Mouse (Mus musculus) heart, embryonic 14.5 days (tissue): ENCODE data around the gene Nup62. TPM values are rescaled to one million over a fixed set of nuclear protein-coding genes. Genes with fewer than 3 reads are reported as not detected.

Source experiments
- ATAC-seq: fragments of 200-750 bp; cut with Nextera tagmentation; 2 replicates; pipeline ENCODE4 v1.8.0; 2017; ENCODE audit warnings: low read depth, moderate TSS enrichment; ENCODE audit not compliant: insufficient number of reproducible peaks, insufficient read depth, low FRiP score
- H3K27ac ChIP-seq, 2 experiments: fragments of 200-500 bp in 1 of 2; fragments of 300-500 bp in 1 of 2; sonication (generic) in 1 of 2; replicated peaks in 1 of 2; 2 replicates each; pipeline ENCODE4 v1.5.1; 2012 to 2014; ENCODE audit warnings: low read depth in 2 of 2, low read length in 2 of 2, control low read depth in 1 of 2, mild to moderate bottlenecking in 1 of 2, mixed read lengths in 1 of 2; ENCODE audit not compliant: control insufficient read depth in 1 of 2, insufficient read depth in 1 of 2
- H3K27me3 ChIP-seq: fragments of 300-500 bp; sonication (generic); 2 replicates; pipeline ENCODE4 v1.6.1; 2014; ENCODE audit warnings: mild to moderate bottlenecking, low read length, control low read depth; ENCODE audit not compliant: control insufficient read depth, insufficient read depth
- H3K36me3 ChIP-seq: fragments of 300-500 bp; sonication (generic); 2 replicates; pipeline ENCODE4 v1.6.1; 2014; ENCODE audit warnings: mild to moderate bottlenecking, control low read depth, low read length, mixed read lengths; ENCODE audit not compliant: control insufficient read depth, insufficient read depth
- H3K4me1 ChIP-seq, 2 experiments: fragments of 200-500 bp in 1 of 2; fragments of 300-500 bp in 1 of 2; sonication (generic) in 1 of 2; 2 replicates each; pipeline ENCODE4 v1.6.1; 2012 to 2014; ENCODE audit warnings: low read length in 2 of 2, control low read depth in 1 of 2, mixed read lengths in 1 of 2; ENCODE audit not compliant: control insufficient read depth in 2 of 2, insufficient read depth in 2 of 2
- H3K4me2 ChIP-seq: fragments of 300-500 bp; sonication (generic); 2 replicates; pipeline ENCODE4 v1.6.1; 2014; ENCODE audit warnings: mild to moderate bottlenecking, low read length
- H3K4me3 ChIP-seq, 2 experiments: fragments of 200-500 bp in 1 of 2; fragments of 300-500 bp in 1 of 2; sonication (generic) in 1 of 2; 2 replicates each; pipeline ENCODE4 v1.5.1; 2012 to 2014; ENCODE audit warnings: low read length in 2 of 2, mild to moderate bottlenecking in 2 of 2, control low read depth in 1 of 2, low read depth in 1 of 2, moderate library complexity in 1 of 2; ENCODE audit not compliant: control insufficient read depth in 1 of 2, insufficient read depth in 1 of 2
- H3K9ac ChIP-seq: fragments of 300-500 bp; sonication (generic); 2 replicates; pipeline ENCODE4 v1.6.1; 2014; ENCODE audit warnings: mild to moderate bottlenecking, low read length
- H3K9me3 ChIP-seq: fragments of 300-500 bp; sonication (generic); 2 replicates; pipeline ENCODE4 v1.6.1; 2016; ENCODE audit warnings: low read length, control low read depth; ENCODE audit not compliant: control insufficient read depth
- WGBS: fragments of 180-500 bp; shearing (Covaris S2); extraction: QIAGEN DNeasy Blood & Tissue Kit; methylation state at CpG from one replicate; pipeline ENCODE4 v1.1.7; 2014; 5-methylcytosine and 5-hydroxymethylcytosine counted together
- polyA plus RNA-seq: library from polyadenylated mRNA; unstranded; fragments of >200 nt; fragmentation: Nextera tagmentation; extraction: Ambion mirVana; gene quantifications from 2 replicates; pipeline ENCODE4 v1.2.1, GENCODE M21; 2014

The Nup62 gene
- polyA plus RNA-seq, 1 experiment from 2014 or later, result 41.7 TPM

GRCm38 (mm10) chr7:44819391-44819790 lies 3.5 kb downstream of the Nup62 start:
- H3K27ac ChIP-seq, result no peak overlapping the region
- ATAC-seq, result no peak
- peak overlapping the region in 1 of 2 experiments; percentile 85; a peak in 1 of 4 replicates for H3K4me3 ChIP-seq
- H3K4me1 ChIP-seq, result peaks cover 22 to 71% of the 10 kb centered on the region in 2 experiments
- WGBS, result 95% methylated on average over 2 of the region's 2 CpGs
- peak overlapping the region; percentile 91 for H3K4me2 ChIP-seq
- H3K27me3 ChIP-seq, result no peaks in the 10 kb centered on the region
- peak overlapping the region; percentile 95; the same call in 1 of the 2 replicates for H3K9ac ChIP-seq
- peaks cover 11% of the 10 kb centered on the region; the same call in 1 of the 2 replicates for H3K36me3 ChIP-seq
- no peaks in the 10 kb centered on the region for H3K9me3 ChIP-seq

GRCm38 (mm10) chr7:44819863-44820262 lies 4.0 kb downstream of the Nup62 start:
- Histone ChIP-seq H3K27me3 (no peaks in the 10 kb centered on the region), H3K27ac (no peak overlapping the region), H3K4me3 (peak overlapping the region in 1 of 2 experiments; percentile 6; a peak in 1 of 4 replicates), H3K4me2 (peak overlapping the region; percentile 91; the same call in 1 of the 2 replicates), H3K4me1 (peaks cover 22 to 71% of the 10 kb centered on the region in 2 experiments), H3K9ac (peak overlapping the region; percentile 95), H3K9me3 (no peaks in the 10 kb centered on the region), H3K36me3 (peaks cover 10% of the 10 kb centered on the region; the same call in 1 of the 2 replicates)
- ATAC-seq, result no peak
- WGBS, result 39% methylated on average over 5 of the region's 5 CpGs

GRCm38 (mm10) chr7:44820525-44820924 lies 4.6 kb downstream of the Nup62 start:
- no peak overlapping the region; a peak in 1 of 4 replicates for H3K27ac ChIP-seq
- peaks cover 20 to 67% of the 10 kb centered on the region in 2 experiments for H3K4me1 ChIP-seq
- H3K4me2 ChIP-seq, result no peak overlapping the region
- H3K4me3 ChIP-seq, result no peak overlapping the region
- no peak for ATAC-seq
- WGBS, result 74% methylated on average over 3 of the region's 3 CpGs
- no peak overlapping the region for H3K9ac ChIP-seq
- no peaks in the 10 kb centered on the region for H3K27me3 ChIP-seq
- H3K36me3 ChIP-seq, result peaks cover 10% of the 10 kb centered on the region; the same call in 1 of the 2 replicates
- H3K9me3 ChIP-seq, result no peaks in the 10 kb centered on the region

GRCm38 (mm10) chr7:44821666-44822448 lies 6.0 kb downstream of the Nup62 start:
- ATAC-seq, result no peak
- H3K9me3 ChIP-seq, result no peaks in the 10 kb centered on the region
- H3K4me1 ChIP-seq, result peaks cover 20 to 72% of the 10 kb centered on the region in 2 experiments
- peaks cover 13% of the 10 kb centered on the region; the same call in 1 of the 2 replicates for H3K36me3 ChIP-seq
- H3K27me3 ChIP-seq, result no peaks in the 10 kb centered on the region
- WGBS, result 84% methylated on average over 7 of the region's 7 CpGs
- no peak overlapping the region for H3K9ac ChIP-seq
- no peak overlapping the region for H3K4me3 ChIP-seq
- H3K4me2 ChIP-seq, result no peak overlapping the region
- H3K27ac ChIP-seq, result no peak overlapping the region

- no peak for ATAC-seq
- no peaks in the 10 kb centered on the region for H3K27me3 ChIP-seq
- no peak overlapping the region for H3K4me2 ChIP-seq
- peaks cover 11 to 58% of the 10 kb centered on the region in 2 experiments for H3K4me1 ChIP-seq
- WGBS, result 46% methylated on average over 7 of the region's 7 CpGs
- no peak overlapping the region for H3K4me3 ChIP-seq
- H3K9me3 ChIP-seq, result no peaks in the 10 kb centered on the region
- peaks cover 20% of the 10 kb centered on the region for H3K36me3 ChIP-seq
- no peak overlapping the region for H3K27ac ChIP-seq
- H3K9ac ChIP-seq, result no peak overlapping the region
Observed at GRCm38 (mm10) chr7:44823409-44823808, 7.5 kb downstream of the Nup62 start.

- no peaks in the 10 kb centered on the region for H3K27me3 ChIP-seq
- no peaks in the 10 kb centered on the region for H3K9me3 ChIP-seq
- ATAC-seq, result no peak
- WGBS, result 25% methylated on average over 3 of the region's 3 CpGs
- H3K4me2 ChIP-seq, result no peak overlapping the region
- no peak overlapping the region for H3K27ac ChIP-seq
- peaks cover 28% of the 10 kb centered on the region for H3K36me3 ChIP-seq
- H3K4me1 ChIP-seq, result peaks cover 1 to 44% of the 10 kb centered on the region in 2 experiments; a peak in 3 of 4 replicates
- H3K9ac ChIP-seq, result no peak overlapping the region
- H3K4me3 ChIP-seq, result no peak overlapping the region
Observed at GRCm38 (mm10) chr7:44824872-44825271, 9.0 kb downstream of the Nup62 start.

GRCm38 (mm10) chr7:44826771-44827170 lies 10.9 kb downstream of the Nup62 start:
- 90% methylated on average over 3 of the region's 3 CpGs for WGBS
- ATAC-seq, result no peak
- H3K4me2 ChIP-seq, result no peak overlapping the region
- H3K27ac ChIP-seq, result no peak overlapping the region
- H3K27me3 ChIP-seq, result no peaks in the 10 kb centered on the region
- H3K4me1 ChIP-seq, result peaks cover 0 to 26% of the 10 kb centered on the region in 2 experiments; a peak in 1 of 4 replicates
- H3K9ac ChIP-seq, result peak overlapping the region; percentile 34; the same call in 1 of the 2 replicates
- H3K36me3 ChIP-seq, result peaks cover 46% of the 10 kb centered on the region
- no peak overlapping the region for H3K4me3 ChIP-seq
- H3K9me3 ChIP-seq, result no peaks in the 10 kb centered on the region
